Mouse (Mus musculus) liver, embryonic 16.5 days (tissue): ENCODE data around the gene Irf4. TPM values are rescaled to one million over a fixed set of nuclear protein-coding genes. Genes with fewer than 3 reads are reported as not detected.

Experiments used
- ATAC-seq: fragments of 200-750 bp; cut with Nextera tagmentation; 2 replicates; pipeline ENCODE4 v1.8.0; 2017; ENCODE audit warnings: low read depth, mild to moderate bottlenecking, moderate number of reproducible peaks, moderate library complexity
- H3K27ac ChIP-seq: fragments of 300-500 bp; sonication (generic); 2 replicates; pipeline ENCODE4 v1.5.1; 2014; ENCODE audit warnings: mild to moderate bottlenecking, low read length
- H3K27me3 ChIP-seq: fragments of 300-500 bp; sonication (generic); 2 replicates; pipeline ENCODE4 v1.6.1; 2014; ENCODE audit warnings: low read depth, low read length, mixed read lengths; ENCODE audit not compliant: control insufficient read depth, insufficient read depth
- H3K36me3 ChIP-seq: fragments of 300-500 bp; sonication (generic); 2 replicates; pipeline ENCODE4 v1.6.1; 2014; ENCODE audit warnings: mild to moderate bottlenecking; ENCODE audit not compliant: control insufficient read depth, insufficient read depth
- H3K4me1 ChIP-seq: fragments of 300-500 bp; sonication (generic); 2 replicates; pipeline ENCODE4 v1.6.1; 2014; ENCODE audit warnings: low read depth, low read length, mixed read lengths; ENCODE audit not compliant: control insufficient read depth
- H3K4me2 ChIP-seq: fragments of 300-500 bp; sonication (generic); 2 replicates; pipeline ENCODE4 v1.6.1; 2014; ENCODE audit warnings: low read depth, low read length, mixed read lengths
- H3K4me3 ChIP-seq: fragments of 300-500 bp; sonication (generic); 2 replicates; pipeline ENCODE4 v1.5.1; 2014; ENCODE audit warnings: low read depth, mild to moderate bottlenecking, low read length
- H3K9ac ChIP-seq: fragments of 300-500 bp; sonication (generic); 2 replicates; pipeline ENCODE4 v1.6.1; 2014; ENCODE audit warnings: low read depth, low read length
- H3K9me3 ChIP-seq: fragments of 300-500 bp; sonication (generic); replicated peaks from 2 replicates; pipeline ENCODE4 v1.6.1; 2016; ENCODE audit warnings: low read length; ENCODE audit not compliant: control insufficient read depth
- WGBS: fragments of 180-500 bp; shearing (Covaris S2); extraction: QIAGEN DNeasy Blood & Tissue Kit; methylation state at CpG from one replicate; pipeline ENCODE4 v1.1.7; 2014; ENCODE audit not compliant: insufficient replicate concordance; 5-methylcytosine and 5-hydroxymethylcytosine counted together
- polyA plus RNA-seq: library from polyadenylated mRNA; unstranded; fragments of >200 nt; fragmentation: Nextera tagmentation; extraction: Ambion mirVana; gene quantifications from 2 replicates; pipeline ENCODE4 v1.2.1, GENCODE M21; 2015

The Irf4 gene
- polyA plus RNA-seq, 1 experiment from 2014 or later: 0.55 TPM

DNA sequence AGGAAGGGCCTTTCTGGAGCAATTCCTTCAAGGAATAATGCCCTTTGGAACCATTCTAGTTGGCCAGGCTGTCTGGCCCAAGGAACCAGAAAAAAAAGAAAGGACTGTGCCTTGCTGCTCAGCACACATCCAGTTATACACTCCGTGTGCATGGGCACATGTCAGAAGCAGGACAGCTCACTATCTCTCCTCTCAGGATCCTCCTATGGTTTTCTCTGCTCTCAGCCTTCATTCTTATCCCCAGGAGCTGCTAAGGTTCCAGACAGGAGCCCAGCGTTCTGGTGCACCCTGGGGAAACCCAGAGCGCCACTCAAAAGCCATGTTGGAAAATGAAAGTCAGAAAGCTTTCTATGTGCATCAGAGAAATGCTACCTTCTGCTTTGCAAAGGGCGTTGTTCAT is 33.5 kb upstream of the Irf4 start:
- Histone ChIP-seq H3K9ac (no peak overlapping the region), H3K27ac (no peak overlapping the region), H3K4me3 (no peak overlapping the region), H3K4me2 (no peak overlapping the region), H3K36me3 (no peaks in the 10 kb centered on the region), H3K27me3 (no peaks in the 10 kb centered on the region), H3K4me1 (no peaks in the 10 kb centered on the region), H3K9me3 (no peaks in the 10 kb centered on the region)
- 45% methylated on average over 4 of the region's 4 CpGs for whole genome bisulfite sequencing
- no peak for ATAC-seq

DNA sequence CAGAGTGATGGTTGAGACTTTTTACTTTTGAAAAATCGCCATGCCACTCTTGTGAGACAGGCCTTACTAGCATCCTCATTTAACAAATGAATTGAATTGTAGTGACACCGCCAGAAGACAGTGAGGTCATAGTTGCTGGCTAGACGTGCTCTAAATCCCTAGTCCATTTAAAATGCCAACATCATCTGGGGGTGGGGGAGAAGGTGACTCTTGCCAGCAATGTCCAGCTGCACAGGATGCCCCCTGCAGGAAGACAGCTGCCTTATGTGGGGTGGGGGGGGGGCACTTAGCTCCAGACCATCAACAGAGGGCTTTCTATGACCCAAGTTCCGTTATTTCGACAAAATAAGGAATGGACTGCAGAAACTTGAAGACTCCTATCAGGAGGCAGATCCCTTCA is 32.4 kb upstream of the Irf4 start:
- no peak for ATAC-seq
- H3K9ac ChIP-seq: no peak overlapping the region
- no peaks in the 10 kb centered on the region for H3K36me3 ChIP-seq
- no peaks in the 10 kb centered on the region for H3K4me1 ChIP-seq
- no peak overlapping the region for H3K4me2 ChIP-seq
- H3K27me3 ChIP-seq: no peaks in the 10 kb centered on the region
- no peak overlapping the region for H3K4me3 ChIP-seq
- H3K9me3 ChIP-seq: no peaks in the 10 kb centered on the region
- 58% methylated on average over 5 of the region's 5 CpGs for WGBS
- H3K27ac ChIP-seq: no peak overlapping the region

DNA sequence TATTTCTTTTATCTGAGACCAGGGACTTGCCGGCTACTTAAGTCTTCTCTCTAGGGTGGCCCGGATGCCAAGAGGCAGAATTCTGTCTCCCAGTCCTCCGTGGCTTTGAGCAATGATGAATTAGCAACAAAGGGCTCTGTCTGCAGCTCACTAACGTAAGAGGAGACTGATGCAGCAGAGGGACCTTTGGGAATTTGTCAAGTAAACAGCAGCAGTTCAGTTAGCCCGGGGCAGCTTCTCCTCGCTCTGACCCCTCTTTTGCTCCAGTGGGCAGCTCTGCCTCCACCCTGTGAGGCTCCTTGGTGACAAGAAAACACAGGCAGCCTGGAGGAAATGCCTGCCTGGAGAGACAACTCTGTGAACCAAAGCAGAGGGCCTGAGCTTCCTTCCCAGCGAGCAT is 26.4 kb upstream of the Irf4 start:
- H3K4me2 ChIP-seq: no peak overlapping the region
- H3K27me3 ChIP-seq: no peaks in the 10 kb centered on the region
- 26% methylated on average over 7 of the region's 7 CpGs for WGBS
- no peak overlapping the region for H3K4me3 ChIP-seq
- H3K4me1 ChIP-seq: no peaks in the 10 kb centered on the region
- no peak overlapping the region for H3K27ac ChIP-seq
- H3K36me3 ChIP-seq: no peaks in the 10 kb centered on the region
- H3K9ac ChIP-seq: no peak overlapping the region
- ATAC-seq: no peak
- no peaks in the 10 kb centered on the region for H3K9me3 ChIP-seq

DNA sequence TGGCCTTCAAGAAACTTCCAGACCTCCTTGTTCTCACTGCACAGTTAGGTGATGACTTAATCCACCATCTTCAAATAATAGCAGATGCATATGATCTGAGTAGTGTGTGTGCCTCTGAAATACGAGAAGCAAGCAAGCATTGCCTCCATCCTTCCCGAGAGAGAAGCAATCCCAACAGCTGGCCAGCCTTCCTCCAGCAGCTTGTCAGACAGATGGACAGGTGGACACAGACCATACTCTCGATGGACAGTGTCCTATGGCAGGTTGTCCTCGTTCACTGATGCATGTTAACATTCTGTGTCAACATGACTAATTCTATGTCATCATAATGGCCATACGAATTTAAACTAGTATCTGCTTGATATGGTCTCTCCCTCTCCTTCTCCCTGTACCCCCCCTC is 25.8 kb upstream of the Irf4 start:
- Histone ChIP-seq H3K27me3 (no peaks in the 10 kb centered on the region), H3K9ac (no peak overlapping the region), H3K4me1 (no peaks in the 10 kb centered on the region), H3K9me3 (no peaks in the 10 kb centered on the region), H3K27ac (no peak overlapping the region), H3K36me3 (no peaks in the 10 kb centered on the region), H3K4me3 (no peak overlapping the region), H3K4me2 (no peak overlapping the region)
- WGBS: 57% methylated on average over 5 of the region's 5 CpGs
- ATAC-seq: no peak

DNA sequence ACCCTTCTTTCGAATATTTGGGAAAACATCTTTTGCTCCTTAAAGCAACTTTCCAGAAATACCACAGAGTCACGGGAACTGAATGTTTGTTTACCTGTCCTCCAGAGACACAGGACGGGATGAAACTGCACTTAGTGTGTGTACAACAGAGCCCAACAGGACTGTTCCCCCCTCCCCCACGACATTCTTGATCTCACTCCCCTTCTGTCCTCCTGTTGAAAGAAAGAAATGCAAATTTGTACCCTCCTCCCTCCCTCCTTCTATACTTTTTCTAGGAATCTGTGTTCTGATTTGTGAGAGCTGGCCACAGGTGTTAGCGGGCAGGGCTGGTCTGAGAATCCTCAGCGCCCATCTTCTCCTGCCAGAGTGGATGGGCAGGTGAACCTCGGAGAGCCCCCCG is 25.2 kb upstream of the Irf4 start:
- Histone ChIP-seq H3K9ac (no peak overlapping the region), H3K9me3 (no peaks in the 10 kb centered on the region), H3K4me3 (no peak overlapping the region), H3K27ac (no peak overlapping the region), H3K36me3 (no peaks in the 10 kb centered on the region), H3K27me3 (no peaks in the 10 kb centered on the region), H3K4me1 (no peaks in the 10 kb centered on the region), H3K4me2 (no peak overlapping the region)
- 52% methylated on average over 8 of the region's 8 CpGs for WGBS
- no peak for ATAC-seq

DNA sequence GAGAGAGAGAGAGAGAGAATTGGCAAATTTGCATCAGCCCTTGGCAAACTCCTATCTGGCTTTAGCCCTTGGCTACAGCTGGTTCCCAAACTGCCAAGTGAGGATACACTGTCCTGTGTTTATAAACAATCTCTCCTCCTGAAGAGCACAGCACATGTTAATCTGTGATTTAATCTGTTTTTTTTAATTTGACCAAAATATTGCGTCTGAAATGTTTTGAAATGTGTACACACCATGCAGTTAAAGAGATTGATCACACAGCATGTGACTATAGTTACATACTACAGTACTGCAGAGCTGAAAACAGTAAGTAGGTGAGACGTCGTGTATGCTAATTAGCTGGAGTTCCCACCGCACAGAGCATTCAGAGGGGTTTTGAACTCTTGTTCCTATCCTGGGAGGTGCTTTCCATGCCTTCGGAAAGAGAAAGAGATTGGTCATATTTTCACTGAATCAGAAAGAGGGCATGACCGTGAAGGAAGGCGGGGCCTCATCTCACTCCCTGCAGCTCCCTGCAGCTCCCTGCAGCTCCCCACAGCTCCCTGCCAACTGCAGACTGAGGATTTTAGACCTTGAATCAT is 24.2 kb upstream of the Irf4 start:
- Histone ChIP-seq H3K27me3 (no peaks in the 10 kb centered on the region), H3K4me3 (no peak overlapping the region), H3K4me1 (no peaks in the 10 kb centered on the region), H3K27ac (no peak overlapping the region), H3K9me3 (no peaks in the 10 kb centered on the region), H3K4me2 (no peak overlapping the region), H3K36me3 (no peaks in the 10 kb centered on the region), H3K9ac (no peak overlapping the region)
- ATAC-seq: no peak
- WGBS: 31% methylated on average over 7 of the region's 7 CpGs

DNA sequence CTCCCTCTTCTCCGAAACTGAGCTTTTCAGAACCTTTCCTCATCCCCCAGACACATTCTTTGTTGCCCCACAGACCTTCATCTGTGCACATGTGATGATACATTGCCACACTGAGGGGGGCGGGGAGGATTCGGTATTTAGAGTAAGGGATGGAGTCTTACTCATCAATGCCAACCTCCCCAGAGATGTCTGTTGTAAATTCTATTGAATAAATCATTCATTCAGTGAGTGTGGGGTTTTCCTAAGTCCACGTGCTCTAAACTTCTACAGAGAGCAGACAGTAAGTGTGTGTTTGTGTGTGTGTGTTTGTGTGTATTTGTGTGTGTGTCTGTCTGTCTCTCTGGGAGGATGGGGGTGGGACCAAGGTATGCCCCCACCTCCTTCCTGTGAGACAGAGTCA is 22.1 kb upstream of the Irf4 start:
- Histone ChIP-seq H3K9ac (no peak overlapping the region), H3K4me1 (no peaks in the 10 kb centered on the region), H3K27ac (no peak overlapping the region), H3K4me3 (no peak overlapping the region), H3K36me3 (no peaks in the 10 kb centered on the region), H3K27me3 (no peaks in the 10 kb centered on the region), H3K9me3 (no peaks in the 10 kb centered on the region), H3K4me2 (no peak overlapping the region)
- 51% methylated on average over 4 of the region's 4 CpGs for WGBS
- no peak for ATAC-seq

DNA sequence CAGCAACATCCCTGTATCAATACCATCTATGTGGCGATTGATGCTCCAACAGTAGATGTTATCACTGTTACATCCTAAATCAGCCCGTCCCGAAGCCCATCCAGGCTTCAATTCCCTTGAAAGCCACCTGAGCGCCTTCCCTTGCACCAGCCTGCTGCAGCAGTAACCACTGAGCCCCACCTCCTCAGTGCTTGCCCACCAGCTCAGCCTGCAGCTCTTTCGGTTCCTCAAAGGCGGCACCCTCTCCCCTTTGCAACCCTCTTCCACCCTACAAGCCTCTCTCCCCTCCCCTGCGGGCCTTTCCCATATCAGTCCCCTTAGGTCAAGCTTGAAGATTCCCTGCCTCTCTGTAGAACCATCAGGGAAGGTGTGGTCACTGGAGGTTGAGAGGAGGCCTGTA is 20.9 kb upstream of the Irf4 start:
- Histone ChIP-seq H3K4me1 (no peaks in the 10 kb centered on the region), H3K36me3 (no peaks in the 10 kb centered on the region), H3K9ac (no peak overlapping the region), H3K4me2 (no peak overlapping the region), H3K9me3 (no peaks in the 10 kb centered on the region), H3K27me3 (no peaks in the 10 kb centered on the region), H3K4me3 (no peak overlapping the region), H3K27ac (no peak overlapping the region)
- WGBS: 67% methylated on average over 7 of the region's 7 CpGs
- ATAC-seq: no peak

DNA sequence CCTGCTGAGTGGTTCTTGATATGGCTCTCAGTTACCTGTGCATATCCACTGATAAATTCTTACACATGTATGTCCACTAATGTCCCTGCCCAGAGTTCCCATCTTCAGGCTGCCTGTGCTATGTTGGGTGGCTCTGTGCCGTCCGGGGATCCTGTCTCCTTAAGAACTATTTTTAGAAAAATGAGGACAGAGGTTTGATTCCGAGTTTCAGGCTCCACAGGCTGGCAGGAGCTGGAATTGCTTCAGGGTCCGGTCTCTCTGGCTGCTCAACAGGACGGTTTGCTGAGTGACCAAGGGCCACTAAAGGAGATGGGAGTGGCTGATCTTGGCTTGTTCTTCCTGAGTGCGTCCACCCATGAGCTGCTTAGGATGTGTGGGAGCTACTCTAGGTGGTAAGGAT is 19.8 kb upstream of the Irf4 start:
- Histone ChIP-seq H3K27me3 (no peaks in the 10 kb centered on the region), H3K4me3 (no peak overlapping the region), H3K36me3 (no peaks in the 10 kb centered on the region), H3K4me2 (no peak overlapping the region), H3K9me3 (no peaks in the 10 kb centered on the region), H3K4me1 (no peaks in the 10 kb centered on the region), H3K27ac (no peak overlapping the region), H3K9ac (no peak overlapping the region)
- 45% methylated on average over 6 of the region's 6 CpGs for WGBS
- no peak for ATAC-seq
